Mouse (Mus musculus): ENCODE measurements around the gene Rfx2.
A peak's percentile ranks its signal among the peaks of the same experiment; 100 is the strongest.

Rfx2 gene

GRCm38 (mm10) chr17:56831111-56831816 lies 451 bp upstream of the Rfx2 start:
- DNase-seq, result peak; percentile 99

- peak; percentile 27 for DNase-seq
Measured at GRCm38 (mm10) chr17:56829795-56830194, 1.0 kb downstream of the Rfx2 start.

- no peak for DNase-seq
Measured at GRCm38 (mm10) chr17:56829171-56829570, 1.6 kb downstream of the Rfx2 start.

GRCm38 (mm10) chr17:56826718-56827117 lies 4.1 kb downstream of the Rfx2 start:
- DNase-seq, result peak; percentile 28

GRCm38 (mm10) chr17:56823352-56823751 lies 7.5 kb downstream of the Rfx2 start:
- no peak for DNase-seq

- peak; percentile 28 for DNase-seq
Measured at GRCm38 (mm10) chr17:56822380-56822779, 8.4 kb downstream of the Rfx2 start.

GRCm38 (mm10) chr17:56819694-56820111 lies 11.1 kb downstream of the Rfx2 start:
- peak; percentile 59 for DNase-seq

GRCm38 (mm10) chr17:56819032-56819545 lies 11.7 kb downstream of the Rfx2 start:
- no peak for DNase-seq

- DNase-seq, result peak; percentile 48
Measured at GRCm38 (mm10) chr17:56818067-56818636, 12.7 kb downstream of the Rfx2 start.

- no peak for DNase-seq
Measured at GRCm38 (mm10) chr17:56815057-56815345, 15.8 kb downstream of the Rfx2 start.

- peak; percentile 96 for DNase-seq
Measured at GRCm38 (mm10) chr17:56814316-56815056, 16.3 kb downstream of the Rfx2 start.

GRCm38 (mm10) chr17:56810245-56810644 lies 20.6 kb downstream of the Rfx2 start:
- DNase-seq, result peak; percentile 95

GRCm38 (mm10) chr17:56808518-56808917 lies 22.3 kb downstream of the Rfx2 start:
- peak; percentile 86 for DNase-seq

GRCm38 (mm10) chr17:56805784-56806183 lies 25.0 kb downstream of the Rfx2 start:
- no peak for DNase-seq

- no peak for DNase-seq
Measured at GRCm38 (mm10) chr17:56804952-56805351, 25.9 kb downstream of the Rfx2 start.

- DNase-seq, result no peak
Measured at GRCm38 (mm10) chr17:56802065-56802464, 28.7 kb downstream of the Rfx2 start.

- no peak for DNase-seq
Measured at GRCm38 (mm10) chr17:56799276-56799675, 31.5 kb downstream of the Rfx2 start.

- no peak for DNase-seq
Measured at GRCm38 (mm10) chr17:56793614-56794319, 37.0 kb downstream of the Rfx2 start.

- DNase-seq, result no peak
Measured at GRCm38 (mm10) chr17:56792588-56792987, 38.2 kb downstream of the Rfx2 start.

GRCm38 (mm10) chr17:56789286-56789685 lies 41.5 kb downstream of the Rfx2 start:
- DNase-seq, result no peak

GRCm38 (mm10) chr17:56788886-56789285 lies 41.9 kb downstream of the Rfx2 start:
- no peak for DNase-seq

GRCm38 (mm10) chr17:56780291-56780978 lies 50.4 kb downstream of the Rfx2 start:
- no peak for DNase-seq
